Mouse (Mus musculus): ENCODE results near the gene Pgghg.

GRCm38 (mm10) chr7:140945247-140945646 lies 4.1 kb downstream of the Pgghg start:
- no peak for TF ChIP-seq CTCF (IDR thresholded peaks at IDR 0.05; ENCODE audit: low read depth, low read length)
- TF ChIP-seq TAL1 (conservative IDR thresholded peaks at IDR 0.05; ENCODE audit: low read depth, low read length) = no peak

Data from G1E (cell line).